Mouse (Mus musculus) 3T3-L1 (cell line): ENCODE data around the gene Dnal4.
"Not testable (repeated sequence)": the region's sequence is repeated elsewhere in the genome, so short reads cannot be mapped to it uniquely, and the experiment has no call there.

Experiments used
- DNase-seq: peaks from one replicate; pipeline ENCODE4 v3.0.0-alpha.2; 2015; ENCODE audit warnings: low read depth, low spot score

The Dnal4 gene

DNA sequence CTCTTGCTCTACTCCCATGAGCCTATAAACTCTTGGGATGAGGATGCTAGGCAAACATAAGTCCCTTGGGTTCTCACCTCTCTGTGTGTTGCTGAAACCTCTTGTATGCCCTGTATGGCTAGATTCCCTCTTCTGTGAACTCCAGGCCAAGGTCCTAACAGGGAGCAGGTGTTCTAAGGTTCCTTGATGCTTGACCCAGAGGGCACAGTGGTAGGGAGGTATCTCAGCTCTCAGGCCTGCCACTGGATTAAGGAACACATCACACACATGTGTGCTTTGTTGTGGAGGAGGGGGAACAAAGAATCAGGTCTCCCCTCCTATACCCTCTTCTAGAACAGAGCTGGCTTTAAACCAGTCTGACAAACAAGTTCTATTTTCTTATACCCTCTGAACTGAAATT, at the start of gene Dnal4:
Gene Dnal4, minus strand, starts transcription at position 101 of the 400 bp plus-strand sequence.
- no peak for DNase-seq

DNA sequence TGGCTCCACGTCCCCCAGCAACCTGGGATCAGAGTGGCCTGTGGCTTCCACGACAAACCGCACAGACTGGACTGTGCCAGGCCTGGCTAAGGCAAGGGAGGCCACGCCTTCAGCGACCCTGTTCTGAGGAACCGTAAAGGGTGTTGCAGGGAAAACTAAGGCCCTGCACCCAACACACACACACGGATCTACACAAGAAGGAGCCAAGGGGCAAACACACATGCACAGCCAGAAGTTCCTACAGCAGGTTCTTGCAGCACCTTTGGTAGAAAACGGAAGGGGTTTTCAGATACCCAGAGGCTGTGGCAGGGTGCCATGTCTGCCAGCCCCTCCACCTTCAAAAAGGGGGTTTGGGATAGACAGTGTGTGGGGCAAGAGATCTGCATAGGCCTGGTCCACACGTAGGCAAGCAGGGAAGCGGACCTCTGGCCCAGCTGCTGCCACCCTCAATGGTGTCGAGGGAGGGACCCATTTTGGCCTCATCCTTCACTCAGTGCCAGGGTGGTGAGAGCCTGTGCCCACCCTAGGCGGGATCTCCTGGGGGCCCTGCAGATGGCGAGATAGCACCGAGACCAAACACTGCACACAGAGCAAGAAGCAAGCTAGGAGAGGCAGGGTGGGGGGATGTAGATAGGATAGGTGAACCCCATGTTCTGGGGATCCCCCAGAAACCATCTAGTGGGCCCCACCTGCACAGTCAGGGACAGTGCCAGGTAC, 49.6 kb upstream of the Dnal4 start:
- DNase-seq: no peak

DNA sequence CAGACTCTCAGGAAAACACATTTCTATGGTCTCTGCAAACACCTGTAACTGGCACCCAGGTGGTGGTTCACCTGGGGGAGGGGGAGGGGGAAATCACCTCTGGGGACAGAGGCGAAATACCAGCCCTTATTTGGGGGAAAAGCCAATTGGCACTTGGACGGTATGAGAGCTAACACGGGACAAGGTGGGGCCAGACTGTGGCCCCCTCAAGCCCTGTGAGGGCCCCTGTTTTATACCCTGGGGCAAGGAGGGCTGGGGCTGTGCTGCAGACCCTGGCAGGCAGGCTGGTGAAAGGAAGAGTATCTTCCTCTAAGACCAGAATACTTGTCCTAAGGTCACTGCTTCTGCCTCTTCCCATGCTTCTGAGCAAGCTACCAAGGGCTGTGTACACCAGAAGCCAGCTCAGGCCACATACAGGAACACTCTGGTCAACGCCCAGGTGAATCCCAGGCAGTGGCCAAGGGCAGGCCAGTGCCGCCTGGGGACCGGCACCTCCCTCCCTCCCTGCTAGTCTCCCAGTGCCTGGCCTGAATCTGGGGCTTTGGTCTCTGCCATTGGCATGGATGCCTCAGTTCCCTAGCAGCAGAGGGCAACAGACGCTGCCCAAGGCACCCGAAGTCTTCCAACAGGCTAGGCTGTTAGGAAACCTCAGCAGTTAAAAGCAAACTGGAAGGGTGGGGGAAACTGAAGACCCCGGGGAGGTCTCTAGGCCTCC, 48.7 kb upstream of the Dnal4 start:
- DNase-seq: no peak

DNA sequence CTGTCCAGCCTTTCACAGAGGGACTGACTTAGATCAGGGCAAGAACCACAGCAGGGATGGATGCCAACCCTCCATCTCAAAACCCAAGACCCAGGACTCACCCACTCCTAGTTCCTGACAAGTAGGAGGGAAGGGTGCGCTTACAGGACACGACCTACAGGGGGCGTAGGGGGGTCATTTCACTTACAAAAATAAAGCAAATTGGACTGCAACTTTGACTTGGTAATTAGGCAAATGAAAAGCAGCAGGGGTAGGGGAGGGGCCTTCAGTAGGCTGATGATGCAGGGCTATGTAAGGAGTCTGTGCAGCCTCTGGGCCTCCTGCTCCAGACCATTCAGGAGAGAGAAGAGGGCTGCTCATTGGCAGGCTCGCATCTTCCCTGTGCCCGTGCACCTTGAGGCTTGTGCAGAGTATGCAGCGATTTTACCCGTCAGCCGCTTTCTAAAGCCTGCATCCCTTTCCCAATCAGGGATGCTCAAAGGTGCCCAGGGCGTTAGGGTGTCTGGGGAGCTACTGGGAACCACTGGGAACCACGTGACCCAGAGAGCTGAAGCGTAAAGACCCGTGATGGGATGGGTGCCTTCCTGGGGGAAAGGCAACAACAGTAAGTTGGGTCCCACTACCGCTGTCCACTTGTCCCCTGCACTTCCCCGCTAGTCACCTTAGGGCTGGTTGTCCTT, 47.6 kb upstream of the Dnal4 start:
- peak; percentile 39 for DNase-seq

- DNase-seq: no peak
Observed at GRCm38 (mm10) chr15:79823588-79824280, 46.1 kb upstream of the Dnal4 start.

DNA sequence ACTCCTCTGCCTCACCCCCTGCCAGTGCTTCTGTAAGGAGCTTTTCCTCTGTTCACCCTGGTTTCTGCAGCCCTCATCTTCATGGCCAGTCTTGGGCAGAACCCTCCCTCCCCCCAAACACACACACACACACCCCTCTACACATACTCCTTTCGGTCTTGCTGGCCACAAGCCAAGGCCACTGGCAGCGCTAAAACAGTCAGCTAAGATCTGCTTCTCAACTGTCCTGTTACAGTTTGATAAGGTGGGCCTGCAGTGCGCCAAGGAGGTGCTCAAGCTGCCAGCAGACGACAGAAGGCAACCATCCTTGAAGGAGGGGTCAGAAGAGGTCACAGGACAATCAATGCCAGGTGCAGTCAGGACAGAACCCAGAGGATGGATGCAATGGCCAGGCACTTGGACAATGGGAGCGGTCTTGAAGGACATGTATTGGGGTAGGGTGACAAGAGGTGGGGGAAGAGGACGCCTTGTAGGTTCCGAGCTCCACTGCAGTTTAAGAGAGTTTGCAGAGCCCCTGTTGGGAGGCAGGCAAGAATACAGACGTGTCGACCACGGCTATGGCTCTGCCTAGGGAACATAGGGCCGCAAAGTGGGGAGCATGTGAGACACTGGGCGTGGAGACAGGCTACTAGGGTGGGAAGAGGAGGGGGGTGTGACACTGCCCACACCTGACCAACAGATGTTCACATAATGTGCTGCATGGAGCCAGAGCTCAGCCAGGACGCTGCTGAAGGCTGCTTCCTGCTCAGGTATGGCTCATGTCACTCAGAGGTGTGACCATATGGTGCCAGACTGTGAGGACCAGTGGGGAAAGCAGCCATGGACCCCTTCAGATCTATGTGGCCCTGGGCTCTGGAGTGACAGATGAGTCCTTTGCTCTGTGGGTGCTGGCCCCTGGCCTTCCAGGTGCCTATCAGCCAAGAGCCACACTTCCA, 44.9 kb upstream of the Dnal4 start:
- no peak for DNase-seq

GRCm38 (mm10) chr15:79818325-79818724, 40.7 kb upstream of the Dnal4 start:
- peak; percentile 40 for DNase-seq

DNA sequence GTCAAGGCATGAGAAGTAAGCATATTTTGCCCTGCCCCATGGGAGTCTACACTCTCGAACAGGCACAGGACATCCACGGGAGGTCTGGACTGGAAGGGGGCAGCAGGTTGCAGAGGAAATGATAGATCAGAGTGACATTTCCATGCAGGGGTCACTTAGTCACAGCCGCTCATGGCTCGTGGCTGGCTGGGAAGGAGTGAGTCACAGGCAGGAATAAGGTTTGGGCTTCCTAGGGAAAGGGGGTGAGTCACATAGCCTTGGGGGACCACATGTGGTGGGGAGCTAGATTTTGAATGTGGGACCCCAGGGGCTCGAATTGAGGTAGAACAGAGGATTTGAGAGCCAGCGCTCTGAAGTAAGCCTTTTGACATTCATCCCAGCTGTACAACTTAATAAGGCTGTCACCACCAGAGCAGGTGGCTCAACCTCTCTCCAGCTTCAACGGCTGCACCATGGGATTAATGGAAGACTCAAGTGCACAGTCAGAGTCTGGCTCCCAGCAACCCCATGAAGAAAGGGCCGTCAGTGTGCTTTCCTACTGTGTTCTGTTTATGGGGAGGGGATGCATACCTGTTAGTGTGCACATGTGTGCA, 36.1 kb upstream of the Dnal4 start:
- DNase-seq: peak; percentile 87

GRCm38 (mm10) chr15:79812840-79813239, 35.2 kb upstream of the Dnal4 start:
- DNase-seq: not testable (repeated sequence)

DNA sequence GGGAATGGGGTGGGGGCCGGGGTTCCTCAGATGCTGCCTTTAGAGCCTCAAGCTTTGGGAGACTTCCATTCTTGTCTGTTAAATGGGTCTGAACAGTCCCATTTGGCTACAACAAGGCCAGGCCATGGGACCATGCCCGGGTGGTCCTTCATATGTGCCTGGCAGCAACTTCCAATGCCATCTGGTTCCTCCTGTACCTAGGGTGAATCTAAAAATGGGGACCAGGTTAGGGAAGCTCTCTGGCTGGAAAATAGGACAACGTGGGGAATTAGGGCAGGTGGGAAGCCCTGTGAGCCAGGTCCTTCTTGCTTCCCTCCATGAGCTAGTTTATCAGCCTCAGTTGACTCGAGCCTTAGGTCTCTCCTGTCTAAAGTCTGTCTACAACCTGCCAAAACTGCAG, 33.3 kb upstream of the Dnal4 start:
- no peak for DNase-seq

GRCm38 (mm10) chr15:79810061-79810460, 32.4 kb upstream of the Dnal4 start:
- DNase-seq: no peak

GRCm38 (mm10) chr15:79808658-79809057, 31.0 kb upstream of the Dnal4 start:
- DNase-seq: no peak

- DNase-seq: peak; percentile 69
Observed at GRCm38 (mm10) chr15:79808114-79808513, 30.5 kb upstream of the Dnal4 start.

- no peak for DNase-seq
Observed at GRCm38 (mm10) chr15:79807050-79807449, 29.4 kb upstream of the Dnal4 start.

DNA sequence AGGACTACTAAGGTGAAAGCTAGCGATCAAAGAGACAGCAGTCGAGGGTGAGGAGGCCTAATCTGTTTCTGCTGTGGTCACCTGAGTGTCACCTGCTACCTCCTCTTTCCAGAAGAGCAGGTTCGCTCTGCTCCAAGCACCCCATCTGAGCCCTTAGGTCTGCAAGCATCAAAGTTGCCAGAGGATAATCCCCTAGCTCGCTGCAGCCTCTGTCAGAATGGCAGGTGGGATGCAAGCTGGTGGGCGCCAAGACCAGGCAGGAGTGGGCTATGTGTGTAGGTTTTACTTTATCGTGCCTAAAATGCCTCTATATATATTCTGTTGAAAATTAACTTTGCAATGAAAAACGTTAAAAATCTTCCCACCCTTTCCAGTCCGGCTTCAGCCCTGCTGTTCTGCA, 27.6 kb upstream of the Dnal4 start:
- DNase-seq: no peak

GRCm38 (mm10) chr15:79804352-79805071, 26.9 kb upstream of the Dnal4 start, which contains the start of gene Nptxr:
TSS of gene Nptxr (minus strand) at chr15:79804766.
- no peak for DNase-seq

DNA sequence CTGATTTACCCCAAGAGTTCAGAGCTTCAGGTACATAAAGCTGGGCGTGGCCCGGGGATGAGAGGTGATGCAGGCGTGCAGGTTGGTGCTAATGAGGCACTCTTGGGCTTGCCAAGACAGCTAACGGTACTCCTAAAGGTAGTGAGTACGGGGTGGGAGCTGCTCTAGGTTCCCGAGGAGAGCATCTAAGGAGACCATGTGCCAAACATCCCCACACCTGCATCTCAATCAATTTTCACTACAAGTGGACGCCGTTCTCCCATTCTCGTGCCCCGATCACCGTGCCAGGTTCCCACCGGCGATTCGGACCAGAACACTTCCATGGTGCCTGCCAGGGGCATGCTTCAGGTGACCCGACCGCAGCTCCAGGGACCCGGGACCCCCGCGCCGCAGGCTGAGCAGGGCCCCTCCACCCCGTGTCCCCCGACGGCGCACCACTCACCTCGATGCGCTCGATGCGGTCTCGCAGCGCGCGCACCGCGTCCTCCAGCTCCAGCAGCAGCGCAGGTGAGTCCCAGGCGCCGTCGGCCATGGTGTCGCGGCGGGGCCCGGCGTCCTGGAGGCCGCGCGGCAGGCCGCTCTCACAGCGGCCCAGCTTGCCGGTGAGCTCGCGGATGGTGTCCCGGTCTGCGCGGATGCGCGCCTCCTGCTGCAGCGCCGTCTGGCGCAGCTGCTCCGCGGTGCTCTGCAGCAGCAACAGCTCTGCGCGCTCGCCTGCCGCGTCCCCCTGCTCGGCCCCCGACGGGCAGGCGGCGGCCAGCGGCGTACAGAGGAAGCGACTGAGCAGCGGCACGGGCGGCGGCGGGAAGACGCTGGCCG, 26.1 kb upstream of the Dnal4 start:
- no peak for DNase-seq

DNA sequence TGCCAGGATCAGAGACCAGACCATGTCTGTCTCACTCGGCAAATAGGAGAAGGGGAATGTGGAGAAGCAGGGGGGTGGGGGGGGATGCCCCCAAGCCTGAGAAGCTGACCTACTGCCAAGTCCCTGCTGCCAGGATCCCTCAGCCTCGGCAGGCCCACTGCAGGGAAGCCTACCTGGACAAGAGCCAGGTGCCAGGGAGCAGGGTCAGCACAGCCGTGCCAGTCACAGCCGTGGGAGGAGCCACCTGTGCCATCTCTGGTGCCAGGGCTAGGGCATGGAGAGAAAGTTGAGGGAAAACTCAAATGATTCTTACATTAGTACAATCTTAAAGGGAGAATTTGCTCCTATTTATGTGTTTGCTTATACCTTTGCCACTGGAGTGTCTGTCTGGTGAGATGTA, 24.7 kb upstream of the Dnal4 start:
- no peak for DNase-seq

- no peak for DNase-seq
Observed at GRCm38 (mm10) chr15:79801646-79802045, 24.0 kb upstream of the Dnal4 start.
